Mouse (Mus musculus): ENCODE results near the gene Cep104.

- no peak for TF ChIP-seq CHD2 (IDR thresholded peaks at IDR 0.05; ENCODE audit: low read depth, low read length)
- TF ChIP-seq ZNF384 (IDR thresholded peaks at IDR 0.05; ENCODE audit: low read depth, low read length): no peak
Observed at GRCm38 (mm10) chr4:154028646-154029045, 53.7 kb downstream of the Cep104 start.

Data from ES-E14 (cell line).